Mouse (Mus musculus) intestine, embryonic 16.5 days (tissue): ENCODE data around the gene Palm3. TPM values are rescaled to one million over a fixed set of nuclear protein-coding genes. Genes with fewer than 3 reads are reported as not detected.

Source experiments
- ATAC-seq: fragments of 200-750 bp; cut with Nextera tagmentation; 2 replicates; pipeline ENCODE4 v1.8.0; 2017; ENCODE audit warnings: moderate TSS enrichment, moderate library complexity
- H3K27ac ChIP-seq: fragments of 300-500 bp; sonication (generic); 2 replicates; pipeline ENCODE4 v1.5.1; 2014; ENCODE audit warnings: mild to moderate bottlenecking, low read length
- H3K27me3 ChIP-seq: fragments of 300-500 bp; sonication (generic); replicated peaks from 2 replicates; pipeline ENCODE4 v1.6.1; 2014; ENCODE audit warnings: low read length, control low read depth, mixed read lengths; ENCODE audit not compliant: control insufficient read depth, insufficient read depth
- H3K36me3 ChIP-seq: fragments of 300-500 bp; sonication (generic); 2 replicates; pipeline ENCODE4 v1.6.1; 2014; ENCODE audit warnings: low read length, control low read depth; ENCODE audit not compliant: control insufficient read depth, insufficient read depth
- H3K4me1 ChIP-seq: fragments of 300-500 bp; sonication (generic); 2 replicates; pipeline ENCODE4 v1.6.1; 2014; ENCODE audit warnings: low read length, control low read depth, mixed read lengths; ENCODE audit not compliant: control insufficient read depth, insufficient read depth
- H3K4me2 ChIP-seq: fragments of 300-500 bp; sonication (generic); 2 replicates; pipeline ENCODE4 v1.6.1; 2014; ENCODE audit warnings: low read depth, low read length, control low read depth
- H3K4me3 ChIP-seq: fragments of 300-500 bp; sonication (generic); 2 replicates; pipeline ENCODE4 v1.5.1; 2014; ENCODE audit warnings: mild to moderate bottlenecking, low read length
- H3K9ac ChIP-seq: fragments of 300-500 bp; sonication (generic); 2 replicates; pipeline ENCODE4 v1.6.1; 2014; ENCODE audit warnings: low read depth, low read length
- H3K9me3 ChIP-seq: fragments of 300-500 bp; sonication (generic); 2 replicates; pipeline ENCODE4 v1.6.1; 2016; ENCODE audit warnings: low read length, control low read depth; ENCODE audit not compliant: control insufficient read depth
- WGBS: fragments of 180-500 bp; shearing (Covaris S2); extraction: QIAGEN DNeasy Blood & Tissue Kit; methylation state at CpG from one replicate; pipeline ENCODE4 v1.1.7; 2014; 5-methylcytosine and 5-hydroxymethylcytosine counted together
- polyA plus RNA-seq: library from polyadenylated mRNA; unstranded; fragments of >200 nt; fragmentation: Nextera tagmentation; extraction: Ambion mirVana; gene quantifications from 2 replicates; pipeline ENCODE4 v1.2.1, GENCODE M21; 2015

The Palm3 gene
- polyA plus RNA-seq, 1 experiment from 2014 or later = 6.4 TPM

DNA sequence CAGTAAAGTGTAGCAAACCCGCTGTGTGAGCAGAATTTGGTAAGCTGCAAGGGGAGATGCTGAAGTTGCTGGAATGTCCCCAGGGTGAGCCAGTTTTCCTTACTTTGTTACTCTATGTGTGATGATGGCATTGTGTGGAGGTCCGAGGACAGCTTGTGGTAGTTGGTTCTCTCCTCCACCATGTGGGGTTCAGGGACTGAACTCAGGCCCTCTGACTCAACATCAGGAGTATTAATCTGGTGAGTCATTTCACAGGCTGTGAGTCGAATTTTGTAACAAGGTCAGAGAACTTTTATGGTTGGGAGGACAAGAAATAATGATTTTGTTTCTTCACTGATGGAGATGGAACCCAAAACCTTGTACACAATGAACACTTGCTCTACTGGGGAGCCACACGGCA is 11.5 kb downstream of the Palm3 start:
- no peak overlapping the region for H3K4me3 ChIP-seq
- H3K4me1 ChIP-seq = no peaks in the 10 kb centered on the region
- H3K9me3 ChIP-seq = no peaks in the 10 kb centered on the region
- whole genome bisulfite sequencing = 68% methylated on average over 4 of the region's 4 CpGs
- H3K4me2 ChIP-seq = no peak overlapping the region
- no peak for ATAC-seq
- no peaks in the 10 kb centered on the region for H3K36me3 ChIP-seq
- H3K9ac ChIP-seq = no peak overlapping the region
- no peaks in the 10 kb centered on the region for H3K27me3 ChIP-seq
- H3K27ac ChIP-seq = no peak overlapping the region

GRCm38 (mm10) chr8:84038015-84038414 is 16.7 kb downstream of the Palm3 start:
- H3K9me3 ChIP-seq = no peaks in the 10 kb centered on the region
- no peaks in the 10 kb centered on the region for H3K36me3 ChIP-seq
- no peak overlapping the region for H3K9ac ChIP-seq
- H3K4me3 ChIP-seq = no peak overlapping the region
- ATAC-seq = no peak
- peaks cover 13% of the 10 kb centered on the region for H3K27me3 ChIP-seq
- 68% methylated on average over 5 of the region's 5 CpGs for WGBS
- peaks cover 7% of the 10 kb centered on the region; the same call in 1 of the 2 replicates for H3K4me1 ChIP-seq
- H3K4me2 ChIP-seq = no peak overlapping the region
- no peak overlapping the region for H3K27ac ChIP-seq

- no peak overlapping the region for H3K27ac ChIP-seq
- ATAC-seq = no peak
- no peak overlapping the region for H3K4me3 ChIP-seq
- H3K9ac ChIP-seq = no peak overlapping the region
- H3K9me3 ChIP-seq = no peaks in the 10 kb centered on the region
- no peak overlapping the region for H3K4me2 ChIP-seq
- 8% methylated on average over 5 of the region's 5 CpGs for WGBS
- H3K27me3 ChIP-seq = peaks cover 22% of the 10 kb centered on the region
- no peaks in the 10 kb centered on the region for H3K36me3 ChIP-seq
- H3K4me1 ChIP-seq = peaks cover 7% of the 10 kb centered on the region; the same call in 1 of the 2 replicates
Measured at GRCm38 (mm10) chr8:84039050-84039449, 17.8 kb downstream of the Palm3 start.

DNA sequence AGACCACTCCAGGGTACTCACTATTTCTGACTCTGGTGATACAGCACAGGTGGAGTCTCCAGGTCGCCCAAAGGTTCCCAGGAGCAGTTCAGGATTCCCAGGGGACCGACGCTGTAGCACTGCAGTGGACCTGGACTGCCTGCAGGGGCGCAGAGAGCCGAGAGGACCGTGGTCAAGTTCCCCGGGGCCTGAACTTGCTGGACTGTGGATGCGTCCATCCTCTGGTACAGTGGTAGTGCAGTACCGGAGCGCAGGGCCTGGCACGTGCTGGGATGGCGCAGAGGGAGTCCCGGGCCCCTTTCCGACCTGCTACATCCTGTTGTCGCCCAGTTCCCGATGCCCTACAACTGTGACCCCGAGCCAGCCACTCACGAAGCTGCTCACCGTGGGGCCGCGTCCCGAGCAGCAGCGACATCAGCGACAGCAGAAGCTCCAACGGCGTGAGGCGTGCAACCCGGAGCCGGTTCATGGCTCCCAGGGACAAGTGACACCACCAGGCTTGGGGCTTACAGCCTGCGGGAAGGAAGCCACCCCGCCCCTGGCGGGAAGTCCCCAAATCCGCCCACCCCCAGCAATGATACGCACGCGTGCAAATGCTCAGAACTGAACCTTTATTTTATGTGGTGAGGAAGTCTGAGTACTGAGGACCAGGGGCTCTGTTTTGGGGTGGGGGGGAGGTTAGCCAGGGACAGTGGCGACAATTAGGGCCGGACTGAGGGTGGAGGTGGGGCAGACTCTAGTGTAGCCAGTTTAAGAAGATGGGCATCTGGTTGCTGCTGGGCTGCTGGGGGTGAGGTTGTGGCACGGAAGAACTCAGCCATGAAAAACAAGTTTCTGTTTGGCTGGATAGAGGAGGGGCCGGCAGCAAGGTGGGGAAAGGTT is 21.0 kb downstream of the Palm3 start, which contains the start of gene Il27ra:
TSS of gene Il27ra (minus strand) at position 524 of the 882 bp plus-strand sequence.
- Histone ChIP-seq H3K4me1 (peaks cover 7% of the 10 kb centered on the region; the same call in 1 of the 2 replicates), H3K4me3 (peak within 1 kb of the TSS; percentile 41), H3K4me2 (peak within 1 kb of the TSS; percentile 72), H3K9me3 (no peaks in the 10 kb centered on the region), H3K9ac (peak within 1 kb of the TSS; percentile 61), H3K27ac (no peak within 1 kb of the TSS), H3K27me3 (peaks cover 35% of the 10 kb centered on the region), H3K36me3 (no peaks in the 10 kb centered on the region)
- ATAC-seq = peak; percentile 78
- 6% methylated on average over 40 of the region's 40 CpGs for WGBS

DNA sequence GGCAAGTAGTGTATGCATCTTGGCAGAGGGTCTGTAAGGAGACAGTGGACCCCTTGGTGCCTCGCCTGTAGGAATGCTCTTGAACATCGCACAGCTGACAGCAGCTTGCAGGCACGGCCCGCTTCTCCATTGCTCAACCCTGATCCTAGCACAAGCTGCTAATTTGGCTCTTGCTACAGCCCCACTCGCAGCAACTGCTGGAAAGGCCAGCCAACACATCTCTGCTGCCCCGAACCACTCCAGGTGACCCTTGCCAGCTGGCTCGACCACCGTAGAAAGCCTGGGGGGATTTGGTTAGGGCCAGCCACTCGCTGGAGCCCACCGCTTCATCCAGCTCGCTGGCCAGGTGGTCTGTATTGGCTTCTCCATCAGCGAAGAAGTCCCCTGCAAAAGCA is 21.7 kb downstream of the Palm3 start:
- H3K4me2 ChIP-seq = peak overlapping the region; percentile 72; the same call in 1 of the 2 replicates
- H3K9me3 ChIP-seq = no peaks in the 10 kb centered on the region
- 42% methylated on average over 12 of the region's 12 CpGs for WGBS
- H3K9ac ChIP-seq = no peak overlapping the region
- peak overlapping the region; percentile 41; the same call in 1 of the 2 replicates for H3K4me3 ChIP-seq
- peaks cover 7% of the 10 kb centered on the region; the same call in 1 of the 2 replicates for H3K4me1 ChIP-seq
- no peak for ATAC-seq
- H3K27me3 ChIP-seq = peaks cover 35% of the 10 kb centered on the region
- H3K27ac ChIP-seq = no peak overlapping the region
- no peaks in the 10 kb centered on the region for H3K36me3 ChIP-seq

DNA sequence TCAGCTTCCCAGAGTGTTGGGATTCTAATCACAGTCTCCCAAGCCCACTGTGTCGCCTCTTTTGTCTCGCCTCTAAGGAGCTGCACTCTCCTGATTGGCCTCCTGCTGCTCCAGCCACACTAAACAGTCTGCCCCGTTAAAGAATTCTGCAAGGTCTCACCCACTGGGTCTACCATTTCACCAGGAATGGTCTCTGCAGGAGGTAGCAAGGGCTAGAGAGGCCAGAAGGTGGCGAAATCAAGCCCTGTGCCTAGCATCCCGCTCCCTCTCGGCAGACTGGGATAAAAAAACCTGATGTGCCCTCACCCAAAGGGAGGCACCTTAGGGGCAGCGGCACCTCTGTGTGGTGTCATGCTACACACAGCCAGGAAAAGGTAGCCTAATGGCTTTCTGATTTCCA is 22.8 kb downstream of the Palm3 start:
- 18% methylated on average over 7 of the region's 7 CpGs for WGBS
- ATAC-seq = no peak
- no peak overlapping the region for H3K27ac ChIP-seq

GRCm38 (mm10) chr8:84044900-84045299 is 23.6 kb downstream of the Palm3 start, which contains the start of gene Rln3:
Gene Rln3 (minus strand): TSS chr8:84045000.
- no peak within 1 kb of the TSS for H3K27ac ChIP-seq
- no peak for ATAC-seq
- H3K4me2 ChIP-seq = no peak within 1 kb of the TSS
- H3K9ac ChIP-seq = peak within 1 kb of the TSS; percentile 37; the same call in 1 of the 2 replicates
- H3K4me1 ChIP-seq = peaks cover 7% of the 10 kb centered on the region; the same call in 1 of the 2 replicates
- peak within 1 kb of the TSS; percentile 16 for H3K4me3 ChIP-seq
- H3K27me3 ChIP-seq = peaks cover 35% of the 10 kb centered on the region
- H3K9me3 ChIP-seq = no peaks in the 10 kb centered on the region
- no peaks in the 10 kb centered on the region for H3K36me3 ChIP-seq
- WGBS = 8% methylated on average over 9 of the region's 9 CpGs

More for the DNA sequence above, 22.8 kb downstream of the Palm3 start:
- H3K4me3 ChIP-seq = no peak overlapping the region
- H3K27me3 ChIP-seq = peaks cover 35% of the 10 kb centered on the region
- H3K4me2 ChIP-seq = no peak overlapping the region
- peaks cover 7% of the 10 kb centered on the region; the same call in 1 of the 2 replicates for H3K4me1 ChIP-seq
- no peak overlapping the region for H3K9ac ChIP-seq
- H3K36me3 ChIP-seq = no peaks in the 10 kb centered on the region
- no peaks in the 10 kb centered on the region for H3K9me3 ChIP-seq

- H3K27me3 ChIP-seq = peaks cover 35% of the 10 kb centered on the region
- peaks cover 7% of the 10 kb centered on the region; the same call in 1 of the 2 replicates for H3K4me1 ChIP-seq
- no peaks in the 10 kb centered on the region for H3K36me3 ChIP-seq
- no peak overlapping the region for H3K27ac ChIP-seq
- H3K4me2 ChIP-seq = no peak overlapping the region
- WGBS = 81% methylated on average over 3 of the region's 3 CpGs
- no peak overlapping the region for H3K4me3 ChIP-seq
- no peak for ATAC-seq
- no peak overlapping the region for H3K9ac ChIP-seq
- no peaks in the 10 kb centered on the region for H3K9me3 ChIP-seq
Measured at GRCm38 (mm10) chr8:84046505-84046904, 25.2 kb downstream of the Palm3 start.

- H3K27ac ChIP-seq = no peak overlapping the region
- H3K9me3 ChIP-seq = no peaks in the 10 kb centered on the region
- no peak overlapping the region for H3K4me2 ChIP-seq
- WGBS = 72% methylated on average over 5 of the region's 5 CpGs
- H3K36me3 ChIP-seq = no peaks in the 10 kb centered on the region
- no peak overlapping the region for H3K9ac ChIP-seq
- H3K4me3 ChIP-seq = no peak overlapping the region
- no peaks in the 10 kb centered on the region for H3K4me1 ChIP-seq
- no peak for ATAC-seq
- peaks cover 21% of the 10 kb centered on the region for H3K27me3 ChIP-seq
Measured at GRCm38 (mm10) chr8:84048171-84048570, 26.9 kb downstream of the Palm3 start.
